Mouse (Mus musculus): ENCODE results near the gene Arl14ep.

Arl14ep gene

DNA sequence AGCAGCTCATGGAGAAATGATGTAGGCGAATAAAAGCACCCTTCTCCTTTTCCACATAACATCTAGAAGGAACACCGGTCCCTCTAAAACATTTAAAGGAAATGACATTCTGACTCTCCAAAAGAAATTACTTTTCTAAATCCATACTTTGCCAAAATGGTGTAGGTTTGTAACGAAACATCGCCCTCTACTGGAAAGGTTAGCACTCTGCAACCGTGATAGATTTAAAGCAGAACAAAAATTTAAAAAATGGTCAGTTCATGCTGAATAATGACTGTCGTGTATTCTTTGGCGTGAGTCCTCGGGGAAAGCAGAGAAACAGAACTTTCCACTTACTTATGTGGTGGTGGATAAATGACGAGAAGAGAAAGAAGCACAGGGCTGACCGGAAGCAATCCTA lies 18.6 kb downstream of the Arl14ep start:
- peak; percentile 54 for DNase-seq (ENCODE audit: low read depth, low spot score)

DNA sequence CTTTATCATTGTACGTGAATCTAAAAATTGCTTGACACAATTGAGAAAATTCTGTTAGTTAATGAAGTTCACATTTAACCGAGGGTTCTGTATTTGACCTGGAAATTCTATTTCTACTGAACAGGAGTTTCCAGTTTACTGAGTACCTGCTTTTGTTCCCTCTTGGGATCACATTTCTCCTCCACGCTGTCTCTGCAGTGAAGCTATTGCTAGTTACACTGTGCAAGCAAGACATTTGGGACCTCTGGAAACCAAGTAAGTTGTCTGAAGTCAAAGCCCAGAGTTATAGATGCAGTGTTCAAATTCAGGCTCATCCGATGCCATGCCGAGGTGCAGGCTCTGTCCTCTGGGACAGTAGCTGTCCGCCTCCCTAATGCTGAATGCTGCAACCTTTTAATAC lies 19.2 kb downstream of the Arl14ep start:
- no peak for DNase-seq (ENCODE audit: low read depth, low spot score)

DNA sequence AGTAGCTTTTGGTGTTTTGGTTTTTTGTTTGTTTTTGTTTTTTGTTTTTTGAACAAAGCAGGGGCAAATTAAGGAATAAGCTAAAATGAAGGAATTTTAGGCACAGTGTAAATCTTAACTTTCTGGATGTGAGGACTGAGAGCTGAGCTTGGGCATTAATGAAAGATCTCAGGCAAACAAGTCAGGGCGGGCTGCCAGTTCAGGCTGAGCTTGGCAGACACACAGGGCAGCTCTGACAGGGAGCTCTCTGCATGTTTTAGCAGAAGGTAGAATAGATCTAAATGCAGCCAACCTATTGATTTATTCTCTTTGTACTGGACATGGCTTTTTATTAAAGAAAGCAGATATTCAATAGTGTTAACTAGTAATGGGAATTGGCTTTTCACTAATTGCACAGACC lies 31.8 kb downstream of the Arl14ep start:
- DNase-seq (ENCODE audit: low read depth, low spot score): no peak

DNA sequence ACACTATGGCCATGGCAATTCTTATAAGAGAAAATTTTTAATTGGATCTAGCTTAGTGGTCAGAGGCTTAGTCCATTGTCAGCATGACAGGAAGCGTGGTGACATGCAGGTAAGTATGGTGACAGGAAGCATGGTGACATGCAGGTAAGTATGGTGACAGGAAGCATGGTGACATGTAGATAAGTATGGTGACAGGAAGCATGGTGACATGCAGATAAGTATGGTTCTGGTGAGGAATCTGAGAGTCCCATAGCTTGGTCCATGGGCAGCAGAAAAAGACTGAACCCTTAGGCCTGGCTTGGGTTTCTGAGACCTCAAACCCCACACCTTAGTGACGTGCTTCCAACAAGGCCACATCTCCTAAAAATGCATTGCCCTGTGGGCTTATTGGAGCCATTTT lies 38.5 kb downstream of the Arl14ep start:
- no peak for DNase-seq (ENCODE audit: low read depth, low spot score)

DNA sequence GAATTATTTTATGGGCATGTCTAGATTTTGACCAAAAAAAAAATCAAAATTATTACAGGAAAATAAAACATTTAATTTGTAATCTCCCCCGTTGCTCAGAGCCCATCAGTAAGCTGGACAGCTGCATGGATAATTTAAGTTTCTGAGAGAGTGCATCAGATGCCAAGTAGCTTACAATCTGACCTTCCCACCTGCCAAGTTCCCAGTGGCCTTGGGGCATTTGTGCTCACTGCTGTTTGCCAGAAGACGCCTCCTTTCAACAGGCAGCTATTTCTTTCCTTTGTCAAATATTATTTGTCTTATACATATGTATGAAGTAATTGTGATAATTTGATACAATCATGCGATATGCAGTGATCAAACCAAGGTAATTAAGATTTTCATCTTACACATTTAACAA lies 44.3 kb downstream of the Arl14ep start:
- DNase-seq (ENCODE audit: low read depth, low spot score): no peak

All from R1 (cell line).